Mouse (Mus musculus) heart, embryonic 16.5 days (tissue): Measurements from ENCODE around the gene Tgm1. TPM values are rescaled to one million over a fixed set of nuclear protein-coding genes. Genes with fewer than 3 reads are reported as not detected.

Experiments used
- ATAC-seq: fragments of 200-750 bp; cut with Nextera tagmentation; replicated peaks from 2 replicates; pipeline ENCODE4 v1.8.0; 2017; ENCODE audit warnings: moderate number of reproducible peaks; ENCODE audit not compliant: insufficient read depth, low FRiP score; ENCODE audit errors: extremely low read depth
- H3K27ac ChIP-seq: fragments of 300-500 bp; sonication (generic); 2 replicates; pipeline ENCODE4 v1.5.1; 2014; ENCODE audit warnings: mild to moderate bottlenecking, low read length, control low read depth, moderate library complexity
- H3K27me3 ChIP-seq: fragments of 300-500 bp; sonication (generic); 2 replicates; pipeline ENCODE4 v1.6.1; 2014; ENCODE audit warnings: low read length, mixed read lengths; ENCODE audit not compliant: control insufficient read depth, insufficient read depth
- H3K36me3 ChIP-seq: fragments of 300-500 bp; sonication (generic); 2 replicates; pipeline ENCODE4 v1.6.1; 2014; ENCODE audit not compliant: control insufficient read depth, insufficient read depth
- H3K4me1 ChIP-seq: fragments of 300-500 bp; sonication (generic); 2 replicates; pipeline ENCODE4 v1.6.1; 2014; ENCODE audit warnings: low read length, mixed read lengths; ENCODE audit not compliant: control insufficient read depth, insufficient read depth
- H3K4me2 ChIP-seq: fragments of 300-500 bp; sonication (generic); 2 replicates; pipeline ENCODE4 v1.6.1; 2014; ENCODE audit warnings: low read depth, mild to moderate bottlenecking, control low read depth, low read length
- H3K4me3 ChIP-seq: fragments of 300-500 bp; sonication (generic); 2 replicates; pipeline ENCODE4 v1.5.1; 2014; ENCODE audit warnings: mild to moderate bottlenecking, control low read depth, low read length
- H3K9ac ChIP-seq: fragments of 300-500 bp; sonication (generic); 2 replicates; pipeline ENCODE4 v1.6.1; 2014; ENCODE audit warnings: low read length, control low read depth
- H3K9me3 ChIP-seq: fragments of 300-500 bp; sonication (generic); replicated peaks from 2 replicates; pipeline ENCODE4 v1.6.1; 2016; ENCODE audit warnings: low read length; ENCODE audit not compliant: control insufficient read depth
- WGBS: fragments of 180-500 bp; shearing (Covaris S2); extraction: QIAGEN DNeasy Blood & Tissue Kit; methylation state at CpG from one replicate; pipeline ENCODE4 v1.1.7; 2014; 5-methylcytosine and 5-hydroxymethylcytosine counted together
- polyA plus RNA-seq: library from polyadenylated mRNA; unstranded; fragments of >200 nt; fragmentation: Nextera tagmentation; extraction: Ambion mirVana; gene quantifications from 2 replicates; pipeline ENCODE4 v1.2.1, GENCODE M21; 2015

Tgm1 gene
- polyA plus RNA-seq, 1 experiment from 2014 or later, result 0.45 TPM

DNA sequence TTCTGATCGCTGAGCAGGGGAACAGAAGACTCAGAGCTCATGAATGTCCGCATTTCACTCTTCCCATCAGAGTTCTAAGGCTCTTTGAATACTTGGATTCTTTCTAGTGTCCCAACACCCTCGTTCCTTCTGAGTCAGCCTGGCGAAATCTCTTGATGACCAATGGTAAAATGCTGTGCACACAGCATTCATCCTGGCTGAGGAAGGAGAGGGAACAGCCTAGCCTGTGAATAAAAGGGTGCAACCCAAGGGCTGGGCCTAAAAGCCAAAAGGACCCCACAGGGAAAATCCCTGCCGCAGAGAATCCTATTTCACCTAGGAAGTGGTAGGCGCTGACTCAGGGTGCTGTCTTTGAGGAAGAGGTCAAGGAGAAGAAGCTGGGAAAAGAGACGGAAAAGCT lies 16.4 kb upstream of the Tgm1 start:
- Histone ChIP-seq H3K4me2 (no peak overlapping the region), H3K27me3 (0 out of 2 replicates have a peak, but pooled peaks cover 2% of the 10 kb centered on the region), H3K4me1 (no peaks in the 10 kb centered on the region), H3K9ac (no peak overlapping the region), H3K27ac (no peak overlapping the region), H3K9me3 (no peaks in the 10 kb centered on the region), H3K36me3 (no peaks in the 10 kb centered on the region), H3K4me3 (no peak overlapping the region)
- WGBS, result 66% methylated on average over 7 of the region's 7 CpGs
- ATAC-seq, result no peak

DNA sequence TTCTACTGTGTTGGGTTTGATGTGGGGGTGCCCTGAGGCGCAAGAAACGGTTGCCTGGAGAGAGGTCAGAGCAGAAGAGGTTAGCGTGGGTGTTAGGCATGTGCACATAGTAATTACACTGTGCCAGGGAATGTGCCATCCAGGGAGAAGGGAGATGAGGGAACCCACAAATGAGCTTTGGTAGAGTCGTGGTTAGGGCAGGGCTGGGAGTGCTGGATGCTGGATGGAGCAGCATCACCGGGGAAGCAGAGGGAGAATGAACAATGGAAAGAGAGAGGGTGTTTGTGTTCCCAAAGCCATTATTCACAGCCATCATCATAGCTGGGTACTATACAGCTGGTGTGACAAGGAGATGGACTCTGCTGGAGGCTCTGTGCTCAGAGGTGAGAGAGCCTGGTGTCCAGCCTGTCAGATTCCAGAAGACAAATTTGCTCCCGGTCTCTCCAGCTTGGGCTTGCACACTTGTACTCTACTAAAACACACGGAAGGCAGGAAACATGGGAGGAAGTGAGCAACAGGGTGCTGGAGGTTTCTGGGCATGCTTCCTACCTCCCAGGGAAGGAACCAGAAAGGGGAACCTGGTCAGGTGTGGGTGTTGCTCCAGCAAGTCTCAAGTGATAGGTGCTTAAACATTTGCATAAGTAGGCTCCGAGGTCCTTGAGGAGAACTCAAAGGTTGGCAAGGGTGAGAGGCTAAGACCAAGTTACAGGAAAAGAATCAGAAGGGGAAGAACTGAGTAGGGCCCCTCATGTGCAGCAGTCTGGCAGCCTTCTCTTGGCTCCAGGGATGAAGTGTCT lies 14.4 kb upstream of the Tgm1 start:
- no peak overlapping the region for H3K27ac ChIP-seq
- WGBS, result 61% methylated on average over 8 of the region's 8 CpGs
- no peak for ATAC-seq

DNA sequence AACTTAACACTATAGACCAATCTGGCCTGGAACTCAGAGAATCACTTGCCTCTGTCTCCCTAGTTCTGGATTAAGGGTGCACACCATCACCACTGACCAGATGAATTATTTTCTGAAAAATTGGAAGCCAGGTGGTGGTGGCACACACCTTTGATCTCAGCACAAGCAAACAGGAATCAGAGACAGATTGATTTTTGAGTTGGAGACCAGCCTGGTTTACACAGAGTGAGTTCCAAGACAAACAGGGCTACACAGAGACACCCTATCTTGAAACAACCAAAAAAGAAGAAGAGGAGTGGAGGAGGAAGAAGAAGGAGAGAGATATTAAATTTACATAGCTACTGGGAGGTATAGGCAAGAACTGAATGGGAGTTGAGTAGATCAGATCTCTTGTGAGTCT lies 12.5 kb upstream of the Tgm1 start:
- H3K9ac ChIP-seq, result no peak overlapping the region
- ATAC-seq, result no peak
- no peaks in the 10 kb centered on the region for H3K36me3 ChIP-seq

More for the DNA sequence above, 14.4 kb upstream of the Tgm1 start:
- Histone ChIP-seq H3K4me3 (no peak overlapping the region), H3K4me2 (no peak overlapping the region), H3K27me3 (0 out of 2 replicates have a peak, but pooled peaks cover 2% of the 10 kb centered on the region), H3K4me1 (no peaks in the 10 kb centered on the region), H3K9me3 (no peaks in the 10 kb centered on the region), H3K36me3 (no peaks in the 10 kb centered on the region), H3K9ac (no peak overlapping the region)

DNA sequence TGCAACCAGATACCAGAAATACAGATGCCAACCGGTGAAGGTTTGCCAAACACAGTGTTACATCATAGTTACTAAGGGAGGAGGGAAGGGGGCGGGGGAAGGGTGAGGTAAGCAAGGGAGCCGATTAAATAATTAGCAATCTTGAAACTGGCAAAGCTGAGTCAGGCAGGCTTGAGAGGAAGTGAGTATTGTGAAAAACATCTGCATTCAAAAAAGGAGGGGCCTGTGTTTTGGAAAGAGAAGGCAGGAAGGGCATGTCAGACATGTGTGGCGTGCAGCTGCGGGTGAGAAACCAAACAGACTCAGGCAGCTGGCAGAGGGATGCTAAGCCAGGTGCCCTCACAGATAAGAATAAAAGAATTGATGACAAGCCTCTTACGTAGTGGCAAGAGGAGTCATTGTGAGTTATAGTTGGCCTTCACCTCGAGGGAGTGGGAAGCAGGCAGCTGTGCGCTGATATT lies 10.7 kb upstream of the Tgm1 start:
- H3K27me3 ChIP-seq, result no peaks in the 10 kb centered on the region
- H3K4me3 ChIP-seq, result no peak overlapping the region
- no peaks in the 10 kb centered on the region for H3K9me3 ChIP-seq
- H3K36me3 ChIP-seq, result no peaks in the 10 kb centered on the region
- H3K27ac ChIP-seq, result no peak overlapping the region
- 33% methylated on average over 8 of the region's 8 CpGs for WGBS
- H3K9ac ChIP-seq, result no peak overlapping the region
- H3K4me1 ChIP-seq, result peaks cover 7% of the 10 kb centered on the region
- no peak for ATAC-seq
- no peak overlapping the region for H3K4me2 ChIP-seq

More for the DNA sequence above, 12.5 kb upstream of the Tgm1 start:
- H3K9me3 ChIP-seq, result no peaks in the 10 kb centered on the region
- H3K27me3 ChIP-seq, result 0 out of 2 replicates have a peak, but pooled peaks cover 2% of the 10 kb centered on the region
- H3K4me1 ChIP-seq, result peaks cover 7% of the 10 kb centered on the region
- H3K4me3 ChIP-seq, result no peak overlapping the region
- no peak overlapping the region for H3K4me2 ChIP-seq
- H3K27ac ChIP-seq, result no peak overlapping the region

DNA sequence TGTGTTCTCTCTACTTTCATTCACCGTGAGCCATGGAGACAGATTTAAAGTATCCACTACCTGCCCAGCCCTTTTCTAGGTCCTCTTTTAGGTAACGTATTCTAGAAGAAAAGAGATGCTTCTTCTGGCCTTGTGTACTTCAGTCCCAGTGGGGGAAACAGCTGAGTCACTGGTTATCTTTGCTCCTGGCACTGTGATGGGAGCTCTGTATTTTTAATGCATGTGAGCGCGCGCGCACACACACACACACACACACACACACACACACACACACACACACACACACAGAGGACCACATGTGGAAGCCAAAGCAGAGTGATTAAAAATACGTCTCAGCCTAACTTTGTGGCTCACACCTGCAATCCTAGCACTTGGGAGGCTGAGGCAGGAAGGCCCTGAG lies 9.7 kb upstream of the Tgm1 start:
- no peak for ATAC-seq
- H3K4me1 ChIP-seq, result peaks cover 7% of the 10 kb centered on the region
- no peak overlapping the region for H3K4me2 ChIP-seq
- no peak overlapping the region for H3K9ac ChIP-seq
- no peak overlapping the region for H3K4me3 ChIP-seq
- H3K36me3 ChIP-seq, result no peaks in the 10 kb centered on the region
- WGBS, result 90% methylated on average over 7 of the region's 7 CpGs
- H3K27ac ChIP-seq, result no peak overlapping the region
- H3K27me3 ChIP-seq, result no peaks in the 10 kb centered on the region
- H3K9me3 ChIP-seq, result no peaks in the 10 kb centered on the region

DNA sequence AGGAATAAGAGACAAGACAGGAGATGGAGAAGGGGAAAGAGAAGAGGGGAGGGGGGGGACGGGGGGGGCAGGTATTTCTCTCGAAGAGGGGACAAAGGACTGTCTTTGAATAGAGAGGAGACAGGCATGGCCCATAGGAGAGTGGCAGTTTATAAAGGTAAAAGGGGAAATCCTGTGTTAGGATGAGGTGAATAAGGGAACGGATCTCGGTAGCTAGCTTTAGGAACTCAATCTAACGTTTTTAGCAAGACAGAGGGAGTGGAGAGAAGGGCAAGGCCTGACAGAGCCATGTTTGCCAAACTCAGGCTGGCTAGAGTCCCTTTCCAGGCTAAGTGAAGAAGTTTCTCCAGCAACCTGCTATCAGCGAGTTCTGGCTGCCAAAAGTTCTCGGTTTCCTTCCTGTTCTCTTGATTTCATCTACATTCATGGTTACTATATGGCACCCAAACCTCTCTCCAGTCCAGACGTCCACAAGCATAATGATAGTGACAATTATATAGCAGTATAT lies 8.8 kb upstream of the Tgm1 start:
- Histone ChIP-seq H3K4me1 (peaks cover 7% of the 10 kb centered on the region), H3K4me3 (peak overlapping the region; percentile 89), H3K27me3 (no peaks in the 10 kb centered on the region), H3K4me2 (peak overlapping the region; percentile 78), H3K9ac (peak overlapping the region; percentile 91; the same call in 1 of the 2 replicates), H3K27ac (0 out of 2 replicates have a peak overlapping the region, but pooled peaks have one; percentile 25), H3K9me3 (no peaks in the 10 kb centered on the region), H3K36me3 (no peaks in the 10 kb centered on the region)
- WGBS, result 42% methylated on average over 8 of the region's 8 CpGs
- ATAC-seq, result no peak

GRCm38 (mm10) chr14:55721700-55722437 lies 8.1 kb upstream of the Tgm1 start, which contains the start of gene Rabggta:
Gene Rabggta (minus strand): TSS chr14:55722263.
- peak within 1 kb of the TSS; percentile 89 for H3K4me3 ChIP-seq
- H3K4me2 ChIP-seq, result peak within 1 kb of the TSS; percentile 78
- H3K9ac ChIP-seq, result peak within 1 kb of the TSS; percentile 91
- H3K4me1 ChIP-seq, result peaks cover 7% of the 10 kb centered on the region
- H3K36me3 ChIP-seq, result no peaks in the 10 kb centered on the region
- peak; percentile 94 for ATAC-seq
- WGBS, result under 1% methylated on average over 50 of the region's 50 CpGs
- peak within 1 kb of the TSS; percentile 88 for H3K27ac ChIP-seq
- H3K27me3 ChIP-seq, result no peaks in the 10 kb centered on the region
- no peaks in the 10 kb centered on the region for H3K9me3 ChIP-seq

DNA sequence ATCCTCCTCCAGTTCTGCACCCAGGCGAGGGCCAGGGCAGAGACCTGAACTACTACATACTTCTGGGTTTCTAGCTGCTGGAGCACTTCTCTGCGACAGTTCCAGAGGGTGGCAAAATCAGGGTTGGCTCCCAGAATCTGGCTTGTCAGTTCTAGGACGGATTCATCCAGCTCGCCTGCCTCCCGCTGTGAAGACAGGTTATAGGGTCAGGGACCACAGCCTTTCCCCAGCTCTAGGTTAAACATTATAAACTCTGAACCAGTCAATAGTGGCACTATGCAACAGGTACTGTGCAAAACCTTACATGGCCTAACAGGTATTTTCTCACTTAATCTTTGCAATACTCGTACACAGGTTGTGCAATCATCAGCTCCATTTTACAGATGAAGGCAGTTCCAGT lies 7.3 kb upstream of the Tgm1 start:
- ATAC-seq, result no peak
- whole genome bisulfite sequencing, result 81% methylated on average over 6 of the region's 6 CpGs

DNA sequence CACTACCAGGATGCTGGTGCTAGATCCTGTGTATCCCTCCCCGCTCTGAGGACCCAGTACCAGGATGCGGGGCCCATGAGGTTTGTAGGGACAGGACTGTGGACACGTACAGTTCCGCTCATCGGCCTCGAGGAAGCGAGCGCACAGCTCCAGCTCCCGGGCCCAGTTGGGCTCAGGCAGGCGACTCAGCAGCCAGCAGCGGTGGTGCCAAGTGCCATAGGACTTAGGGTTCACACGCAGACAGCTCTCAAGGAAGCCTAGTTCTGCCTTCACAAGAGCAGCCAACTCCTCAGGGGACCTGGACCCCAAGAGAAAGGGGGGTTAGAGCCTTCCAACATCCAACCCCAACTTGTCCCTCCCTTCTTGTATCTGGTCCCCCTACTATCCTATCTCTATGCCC lies 6.9 kb upstream of the Tgm1 start:
- no peaks in the 10 kb centered on the region for H3K9me3 ChIP-seq
- no peaks in the 10 kb centered on the region for H3K27me3 ChIP-seq
- H3K4me3 ChIP-seq, result no peak overlapping the region
- peaks cover 7% of the 10 kb centered on the region for H3K4me1 ChIP-seq
- no peak overlapping the region for H3K9ac ChIP-seq
- no peak for ATAC-seq
- no peak overlapping the region for H3K4me2 ChIP-seq
- H3K36me3 ChIP-seq, result no peaks in the 10 kb centered on the region
- H3K27ac ChIP-seq, result no peak overlapping the region
- 95% methylated on average over 12 of the region's 12 CpGs for WGBS

More for the DNA sequence above, 7.3 kb upstream of the Tgm1 start:
- Histone ChIP-seq H3K36me3 (no peaks in the 10 kb centered on the region), H3K4me3 (peak overlapping the region; percentile 89), H3K4me2 (peak overlapping the region; percentile 78), H3K27me3 (no peaks in the 10 kb centered on the region), H3K4me1 (peaks cover 7% of the 10 kb centered on the region), H3K9ac (peak overlapping the region; percentile 91), H3K27ac (no peak overlapping the region), H3K9me3 (no peaks in the 10 kb centered on the region)
